Mouse (Mus musculus) MEL (cell line): ENCODE results near the gene Nacad. TPM values are rescaled to one million over a fixed set of nuclear protein-coding genes. Genes with fewer than 3 reads are reported as not detected.

Experiments used
- DNase-seq: peaks from one replicate; pipeline ENCODE4 v3.0.0; 2011; ENCODE audit warnings: low read depth, low spot score
- H3K27ac ChIP-seq: 2 replicates; pipeline ENCODE4 v1.5.1; 2012; ENCODE audit warnings: low read depth, mild to moderate bottlenecking, control low read depth, low read length, moderate library complexity; ENCODE audit not compliant: control insufficient read depth
- H3K27me3 ChIP-seq, 2 experiments: fragments of 150-350 bp in 1 of 2; sonication (generic) in 1 of 2; 2 replicates each; pipeline ENCODE4 v1.6.1; 2012; ENCODE audit warnings: low read length in 2 of 2, mild to moderate bottlenecking in 2 of 2, improper control_type of control experiment in 1 of 2, moderate library complexity in 1 of 2; ENCODE audit not compliant: insufficient read depth in 2 of 2, control insufficient read depth in 1 of 2
- H3K36me3 ChIP-seq, 2 experiments: 2 replicates each; pipeline ENCODE4 v1.6.1; 2012 to 2014; ENCODE audit warnings: low read length in 2 of 2, improper control_type of control experiment in 1 of 2, inconsistent platforms in 1 of 2, mild to moderate bottlenecking in 1 of 2; ENCODE audit not compliant: insufficient read depth in 2 of 2, control insufficient read depth in 1 of 2
- H3K4me1 ChIP-seq, 2 experiments: fragments of 150-350 bp in 1 of 2; sonication (generic) in 1 of 2; 2 replicates each; pipeline ENCODE4 v1.6.1; 2012; ENCODE audit warnings: low read length in 2 of 2, improper control_type of control experiment in 1 of 2, mild to moderate bottlenecking in 1 of 2; ENCODE audit not compliant: insufficient read depth in 2 of 2, control insufficient read depth in 1 of 2
- H3K4me3 ChIP-seq, 2 experiments: fragments of 150-350 bp in 1 of 2; sonication (generic) in 1 of 2; 2 replicates each; pipeline ENCODE4 v1.5.1; 2012; ENCODE audit warnings: low read depth in 2 of 2, low read length in 2 of 2, mild to moderate bottlenecking in 2 of 2, moderate library complexity in 2 of 2, control low read depth in 1 of 2, improper control_type of control experiment in 1 of 2; ENCODE audit not compliant: control insufficient read depth in 1 of 2, insufficient read depth in 1 of 2
- H3K79me2 ChIP-seq: 2 replicates; pipeline ENCODE4 v1.6.1; 2012; ENCODE audit warnings: mild to moderate bottlenecking, low read length, moderate library complexity; ENCODE audit not compliant: control insufficient read depth, poor library complexity, insufficient read depth
- H3K9ac ChIP-seq: 2 replicates; pipeline ENCODE4 v1.6.1; 2012; ENCODE audit warnings: low read depth, mild to moderate bottlenecking, control low read depth, low read length, moderate library complexity; ENCODE audit not compliant: control insufficient read depth, poor library complexity, severe bottlenecking
- H3K9me3 ChIP-seq: fragments of 150-350 bp; sonication (generic); replicated peaks from 2 replicates; pipeline ENCODE4 v1.6.1; 2012; ENCODE audit warnings: mild to moderate bottlenecking, low read length, improper control_type of control experiment, moderate library complexity; ENCODE audit not compliant: insufficient read depth
- BHLHE40 ChIP-seq: IDR thresholded peaks from 2 replicates; pipeline ENCODE4 v1.6.1; 2012; ENCODE audit warnings: low read depth, mild to moderate bottlenecking, inconsistent platforms, low read length, improper control_type of control experiment, borderline replicate concordance
- CHD1 ChIP-seq: IDR thresholded peaks from 2 replicates; pipeline ENCODE4 v1.6.1; 2012; ENCODE audit warnings: low read depth, mild to moderate bottlenecking, inconsistent platforms, low read length, improper control_type of control experiment
- CHD2 ChIP-seq: IDR thresholded peaks from 2 replicates; pipeline ENCODE4 v1.6.1; 2011; ENCODE audit warnings: low read length, improper control_type of control experiment
- CTCF ChIP-seq, 3 experiments: IDR thresholded peaks in 2 of 3; conservative IDR thresholded peaks in 1 of 3; 2 replicates each; pipeline ENCODE4 v1.5.1; 2011 to 2012; ENCODE audit warnings: low read length in 3 of 3, low read depth in 2 of 3, mild to moderate bottlenecking in 2 of 3, improper control_type of control experiment in 1 of 3, inconsistent platforms in 1 of 3, mixed read lengths in 1 of 3, moderate library complexity in 1 of 3; ENCODE audit not compliant: control insufficient read depth in 1 of 3, insufficient read depth in 1 of 3, poor library complexity in 1 of 3, severe bottlenecking in 1 of 3
- E2F4 ChIP-seq: IDR thresholded peaks from 2 replicates; pipeline ENCODE4 v1.6.1; 2011; ENCODE audit warnings: low read depth, low read length, improper control_type of control experiment, borderline replicate concordance
- EP300 ChIP-seq, 2 experiments: IDR thresholded peaks; 2 replicates each; pipeline ENCODE4 v1.6.1; 2011; ENCODE audit warnings: improper control_type of control experiment in 2 of 2, low read length in 2 of 2, low read depth in 1 of 2, mild to moderate bottlenecking in 1 of 2
- ETS1 ChIP-seq: IDR thresholded peaks from 2 replicates; pipeline ENCODE4 v1.6.1; 2012; ENCODE audit warnings: low read depth, mild to moderate bottlenecking, inconsistent platforms, low read length, improper control_type of control experiment, moderate library complexity
- GABPA ChIP-seq: IDR thresholded peaks from 2 replicates; pipeline ENCODE4 v1.6.1; 2012; ENCODE audit warnings: low read depth, mild to moderate bottlenecking, inconsistent platforms, low read length, improper control_type of control experiment, moderate library complexity
- GATA1 ChIP-seq: IDR thresholded peaks from 2 replicates; pipeline ENCODE4 v1.6.1; 2011; ENCODE audit warnings: low read depth, low read length, improper control_type of control experiment
- HCFC1 ChIP-seq: IDR thresholded peaks from 2 replicates; pipeline ENCODE4 v1.6.1; 2012; ENCODE audit warnings: low read depth, mild to moderate bottlenecking, inconsistent platforms, low read length, improper control_type of control experiment, moderate library complexity
- KAT2A ChIP-seq: conservative IDR thresholded peaks from 2 replicates; pipeline ENCODE4 v1.6.1; 2012; ENCODE audit warnings: low read depth, low read length, improper control_type of control experiment, inconsistent platforms
- MAFK ChIP-seq: IDR thresholded peaks from 2 replicates; pipeline ENCODE4 v1.6.1; 2011; ENCODE audit warnings: low read depth, mild to moderate bottlenecking, low read length, improper control_type of control experiment, borderline replicate concordance
- MAZ ChIP-seq: IDR thresholded peaks from 2 replicates; pipeline ENCODE4 v1.6.1; 2012; ENCODE audit warnings: low read depth, mild to moderate bottlenecking, inconsistent platforms, low read length, improper control_type of control experiment
- MEF2A ChIP-seq: IDR thresholded peaks from 2 replicates; pipeline ENCODE4 v1.6.1; 2014; ENCODE audit warnings: low read depth, mild to moderate bottlenecking, inconsistent platforms, low read length, improper control_type of control experiment; ENCODE audit not compliant: poor library complexity, insufficient replicate concordance, severe bottlenecking; ENCODE audit errors: extremely low read depth
- MXI1 ChIP-seq: IDR thresholded peaks from 2 replicates; pipeline ENCODE4 v1.6.1; 2011; ENCODE audit warnings: mild to moderate bottlenecking, low read depth, low read length, improper control_type of control experiment
- MYB ChIP-seq: IDR thresholded peaks from 2 replicates; pipeline ENCODE4 v1.6.1; 2011; ENCODE audit warnings: mild to moderate bottlenecking, low read depth, low read length, improper control_type of control experiment
- MYC ChIP-seq: IDR thresholded peaks from 2 replicates; pipeline ENCODE4 v1.6.1; 2011; ENCODE audit warnings: low read depth, mild to moderate bottlenecking, low read length, improper control_type of control experiment, moderate library complexity
- POLR2A ChIP-seq, 2 experiments: IDR thresholded peaks; 2 replicates each; pipeline ENCODE4 v1.6.1; 2011 to 2012; ENCODE audit warnings: low read length in 2 of 2, mild to moderate bottlenecking in 2 of 2, control low read depth in 1 of 2, improper control_type of control experiment in 1 of 2, low read depth in 1 of 2, moderate library complexity in 1 of 2; ENCODE audit not compliant: control insufficient read depth in 1 of 2, insufficient read depth in 1 of 2, poor library complexity in 1 of 2
- POLR2AphosphoS2 ChIP-seq: IDR thresholded peaks from 2 replicates; pipeline ENCODE4 v1.6.1; 2011; ENCODE audit warnings: low read length, improper control_type of control experiment
- RCOR1 ChIP-seq: IDR thresholded peaks from 2 replicates; pipeline ENCODE4 v1.6.1; 2012; ENCODE audit warnings: low read depth, mild to moderate bottlenecking, inconsistent platforms, low read length, improper control_type of control experiment
- SMC3 ChIP-seq: IDR thresholded peaks from 2 replicates; pipeline ENCODE4 v1.6.1; 2011; ENCODE audit warnings: low read depth, low read length, improper control_type of control experiment
- TAL1 ChIP-seq: IDR thresholded peaks from 2 replicates; pipeline ENCODE4 v1.6.1; 2012; ENCODE audit warnings: mild to moderate bottlenecking, inconsistent platforms, low read length, moderate library complexity, mixed read lengths
- TBP ChIP-seq: IDR thresholded peaks from 2 replicates; pipeline ENCODE4 v1.8.0; 2011; ENCODE audit warnings: low read depth, low read length, improper control_type of control experiment
- TCF12 ChIP-seq: IDR thresholded peaks from 2 replicates; pipeline ENCODE4 v1.6.1; 2014; ENCODE audit warnings: low read depth, mild to moderate bottlenecking, inconsistent platforms, low read length, improper control_type of control experiment, moderate library complexity
- UBTF ChIP-seq: IDR thresholded peaks from 2 replicates; pipeline ENCODE4 v1.6.1; 2012; ENCODE audit warnings: low read depth, mild to moderate bottlenecking, inconsistent platforms, low read length, improper control_type of control experiment, moderate library complexity, borderline replicate concordance; ENCODE audit not compliant: insufficient read depth
- USF1 ChIP-seq: IDR thresholded peaks from 2 replicates; pipeline ENCODE4 v1.6.1; 2014; ENCODE audit warnings: low read depth, mild to moderate bottlenecking, inconsistent platforms, low read length, improper control_type of control experiment, moderate library complexity
- USF2 ChIP-seq, 2 experiments: IDR thresholded peaks; 2 replicates each; pipeline ENCODE4 v1.6.1; 2011 to 2012; ENCODE audit warnings: improper control_type of control experiment in 2 of 2, low read length in 2 of 2, borderline replicate concordance in 1 of 2, inconsistent platforms in 1 of 2, low read depth in 1 of 2, mild to moderate bottlenecking in 1 of 2; ENCODE audit not compliant: insufficient read depth in 1 of 2
- ZC3H11A ChIP-seq: IDR thresholded peaks from 2 replicates; pipeline ENCODE4 v1.6.1; 2012; ENCODE audit warnings: low read depth, mild to moderate bottlenecking, inconsistent platforms, low read length, improper control_type of control experiment
- ZKSCAN1 ChIP-seq: IDR thresholded peaks from 2 replicates; pipeline ENCODE4 v1.6.1; 2012; ENCODE audit warnings: low read depth, mild to moderate bottlenecking, inconsistent platforms, low read length, improper control_type of control experiment, moderate library complexity
- ZMIZ1 ChIP-seq: IDR thresholded peaks from 2 replicates; pipeline ENCODE4 v1.6.1; 2012; ENCODE audit warnings: low read depth, mild to moderate bottlenecking, inconsistent platforms, low read length, improper control_type of control experiment, moderate library complexity
- ZNF384 ChIP-seq: IDR thresholded peaks from 2 replicates; pipeline ENCODE4 v1.6.1; 2012; ENCODE audit warnings: low read depth, mild to moderate bottlenecking, inconsistent platforms, low read length, improper control_type of control experiment
- polyA plus RNA-seq, 2 experiments: library from polyadenylated mRNA; stranded (reverse) in 1 of 2; unstranded in 1 of 2; fragments of >175 nt in 1 of 2; fragments of >200 nt in 1 of 2; gene quantifications; 2 replicates each; pipeline versions ENCODE4 v1.2.1 to v1.2.4; 2012; ENCODE audit warnings: low replicate concordance in 2 of 2, low read depth in 1 of 2; ENCODE audit not compliant: insufficient read length in 2 of 2, insufficient read depth in 1 of 2, missing spikeins in 1 of 2
- total RNA-seq: library from RNA; depleted of rRNA; stranded (reverse); fragments of 300-350 nt; gene quantifications from 2 replicates; pipeline ENCODE4 v1.2.3, GENCODE M21; 2012

Nacad gene
- total and polyA plus RNA-seq, 3 experiments = 0.12 to 0.32 TPM; not detected in 1

GRCm38 (mm10) chr11:6566496-6566895 is 39.4 kb downstream of the Nacad start (continued):
- TF ChIP-seq ZC3H11A = no peak
- no peak for TF ChIP-seq GATA1
- TF ChIP-seq SMC3 = no peak; the same call in 1 of the 2 replicates
- 0 out of 2 replicates have a peak, but pooled peaks have one; percentile 50 for TF ChIP-seq RCOR1
- no peak for TF ChIP-seq MAFK
- no peak for TF ChIP-seq E2F4
- TF ChIP-seq MYB = no peak
- TF ChIP-seq MXI1 = peak; percentile 82
- no peak for TF ChIP-seq ZKSCAN1
- TF ChIP-seq UBTF = no peak
- peak; percentile 46 for TF ChIP-seq TCF12
- no peak for TF ChIP-seq POLR2A (IDR thresholded peaks at IDR 0.05; ENCODE audit: control insufficient read depth in 1 of 2, insufficient read depth in 1 of 2, low read depth in 1 of 2, low read length in 2 of 2, poor library complexity in 1 of 2)
- TF ChIP-seq USF1 = no peak
- no peak for TF ChIP-seq KAT2A
- no peak for TF ChIP-seq BHLHE40
- peak; percentile 23 to 54; a peak in 2 of 4 replicates for TF ChIP-seq EP300 (IDR thresholded peaks at IDR 0.05; ENCODE audit: low read depth in 1 of 2, low read length in 2 of 2)
- no peak for TF ChIP-seq POLR2AphosphoS2
- no peak for TF ChIP-seq MYC
- TF ChIP-seq MEF2A = peak; percentile 5; the same call in 1 of the 2 replicates

GRCm38 (mm10) chr11:6563201-6563600 is 42.7 kb downstream of the Nacad start:
- no peak overlapping the region for H3K4me3 ChIP-seq
- H3K27ac ChIP-seq = peak overlapping the region; percentile 54
- no peaks in the 10 kb centered on the region for H3K27me3 ChIP-seq
- H3K9me3 ChIP-seq = no peaks in the 10 kb centered on the region
- H3K4me1 ChIP-seq = peaks cover 55 to 56% of the 10 kb centered on the region in 2 experiments
- H3K79me2 ChIP-seq = peaks cover 59% of the 10 kb centered on the region
- no peak for DNase-seq
- no peak overlapping the region for H3K9ac ChIP-seq
- TF ChIP-seq BHLHE40 (no peak), ZMIZ1 (no peak), GABPA (no peak), MYB (peak; percentile 58; the same call in 1 of the 2 replicates), POLR2AphosphoS2 (no peak), HCFC1 (no peak), CTCF (IDR thresholded peaks at IDR 0.05 in 2 of 3, conservative IDR thresholded peaks at IDR 0.05 in 1 of 3; ENCODE audit: control insufficient read depth in 1 of 3, insufficient read depth in 1 of 3, low read depth in 2 of 3, low read length in 3 of 3, poor library complexity in 1 of 3, severe bottlenecking in 1 of 3) (no peak), USF2 (IDR thresholded peaks at IDR 0.05; ENCODE audit: borderline replicate concordance in 1 of 2, insufficient read depth in 1 of 2, low read depth in 1 of 2, low read length in 2 of 2) (no peak), CHD2 (no peak), ZNF384 (0 out of 2 replicates have a peak, but pooled peaks have one; percentile 13), MAZ (no peak), ZC3H11A (no peak), E2F4 (no peak), KAT2A (no peak), TAL1 (no peak), TBP (no peak), MXI1 (no peak), EP300 (IDR thresholded peaks at IDR 0.05; ENCODE audit: low read depth in 1 of 2, low read length in 2 of 2) (peak; percentile 62 to 82; a peak in 3 of 4 replicates), ETS1 (no peak; the same call in 1 of the 2 replicates), TCF12 (no peak), CHD1 (no peak), GATA1 (peak; percentile 83), SMC3 (no peak)
- H3K36me3 ChIP-seq = peaks cover 2 to 57% of the 10 kb centered on the region in 2 experiments
